Mouse (Mus musculus) megakaryocyte, embryonic 14.5 days (primary cell): ENCODE data around the gene Gas2l3.

ENCODE experiments used
- FLI1 ChIP-seq: IDR thresholded peaks from 2 replicates; pipeline ENCODE4 v1.6.1; 2012; ENCODE audit warnings: low read length, inconsistent platforms, mixed read lengths
- GATA1 ChIP-seq: IDR thresholded peaks from 3 replicates; pipeline ENCODE4 v1.6.1; 2012; ENCODE audit warnings: mixed read lengths, low read length, inconsistent platforms, borderline replicate concordance

DNA sequence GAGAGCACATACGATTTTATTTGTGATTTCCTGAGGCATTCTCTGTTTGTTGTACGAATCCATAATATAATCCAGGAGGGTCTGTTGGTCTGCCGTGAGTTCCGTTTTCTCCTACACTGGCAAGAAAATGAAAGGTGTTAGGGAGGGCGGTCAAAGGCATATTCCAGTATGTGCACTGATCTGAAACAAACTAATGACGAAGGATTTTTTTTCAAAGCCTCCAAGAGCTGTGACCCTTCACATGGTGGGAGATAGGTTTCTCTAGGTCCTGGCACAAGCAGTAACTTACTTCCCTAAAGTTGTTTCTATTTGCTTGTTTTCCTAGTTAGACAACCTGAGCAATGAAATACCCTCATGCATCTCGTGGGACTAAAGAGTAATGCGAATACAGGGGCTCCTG, 35.0 kb upstream of the Gas2l3 start:
- TF ChIP-seq GATA1 (no peak), FLI1 (no peak)
